Mouse (Mus musculus): Measurements from ENCODE around the gene Dlgap1. TPM values are rescaled to one million over a fixed set of nuclear protein-coding genes. Genes with fewer than 3 reads are reported as not detected.
A peak's percentile ranks its signal among the peaks of the same experiment; 100 is the strongest.

The Dlgap1 gene
- polyA plus RNA-seq, 1 experiment: 310 TPM

- TF ChIP-seq POLR2A (IDR thresholded peaks at IDR 0.05; ENCODE audit: extremely low read depth, insufficient read depth, low read length) (no peak), CTCF (IDR thresholded peaks at IDR 0.05; ENCODE audit: extremely low read depth, insufficient read depth, low read length) (no peak)
- peak overlapping the region; percentile 71; the same call in 1 of the 2 replicates for H3K27ac ChIP-seq (ENCODE audit: insufficient read depth, low read length)
- peaks cover 9% of the 10 kb centered on the region for H3K4me1 ChIP-seq (ENCODE audit: control insufficient read depth, insufficient read depth, low read length)
- no peak overlapping the region for H3K4me3 ChIP-seq (ENCODE audit: insufficient read depth, low read length)
Measured at GRCm38 (mm10) chr17:70462231-70462630, 493.4 kb downstream of the Dlgap1 start.

DNA sequence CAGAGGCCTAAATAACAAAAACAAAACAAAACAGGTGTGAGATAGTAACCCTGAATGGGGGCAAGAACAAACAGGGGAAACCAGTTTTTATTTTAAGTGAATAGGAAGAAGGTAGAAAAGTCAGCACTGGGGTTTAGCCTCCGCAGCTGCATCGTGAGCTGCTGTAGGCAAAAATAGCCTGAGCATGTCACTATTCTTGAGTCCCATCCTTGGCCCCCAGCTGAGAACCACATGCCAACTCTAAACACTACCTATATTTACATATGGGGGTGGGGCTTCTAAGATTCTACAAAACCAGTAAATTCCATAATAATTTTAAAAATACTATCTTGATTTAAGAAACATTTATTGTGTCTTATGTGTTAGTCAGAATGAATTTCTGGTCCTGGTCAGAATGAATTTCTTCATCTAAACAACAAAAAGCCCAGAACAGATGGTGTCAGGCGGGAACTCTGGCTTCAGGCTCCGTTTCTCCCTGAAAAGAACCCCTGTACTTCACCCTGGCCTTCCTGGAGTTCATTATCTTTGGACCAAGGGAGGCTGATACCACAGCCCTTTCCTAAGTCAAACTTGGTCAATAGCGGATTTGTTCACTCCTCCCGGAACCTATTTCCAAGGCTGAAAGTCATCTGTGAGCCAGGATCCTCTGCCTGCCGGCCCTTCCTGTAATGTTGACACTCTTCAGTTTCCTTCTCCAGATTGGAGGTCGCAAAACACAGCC lies 494.1 kb downstream of the Dlgap1 start:
- Histone ChIP-seq H3K27ac (ENCODE audit: insufficient read depth, low read length) (peak overlapping the region; percentile 15; the same call in 1 of the 2 replicates), H3K4me3 (ENCODE audit: insufficient read depth, low read length) (no peak overlapping the region), H3K4me1 (ENCODE audit: control insufficient read depth, insufficient read depth, low read length) (peaks cover 9% of the 10 kb centered on the region)
- TF ChIP-seq POLR2A (IDR thresholded peaks at IDR 0.05; ENCODE audit: extremely low read depth, insufficient read depth, low read length): no peak
- TF ChIP-seq CTCF (IDR thresholded peaks at IDR 0.05; ENCODE audit: extremely low read depth, insufficient read depth, low read length): no peak

DNA sequence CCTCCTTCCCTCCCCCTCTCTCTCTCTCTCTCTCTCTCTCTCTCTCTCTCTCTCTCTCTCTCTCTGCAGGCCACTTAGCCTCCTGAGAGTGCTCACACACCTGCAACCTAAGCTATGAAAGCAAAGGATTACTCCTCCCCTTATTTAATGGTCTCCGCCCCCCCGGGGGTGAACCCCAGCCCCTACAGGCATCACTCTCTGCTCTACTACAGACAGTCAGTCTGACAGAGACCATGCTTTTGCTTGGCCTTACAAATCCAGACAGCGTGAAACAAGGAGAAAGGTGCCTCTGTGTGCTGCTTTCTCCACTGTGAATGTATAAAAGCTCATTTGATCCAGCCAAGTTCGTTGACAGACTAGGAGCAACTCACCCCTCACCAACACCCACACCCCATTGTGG lies 497.5 kb downstream of the Dlgap1 start:
- Histone ChIP-seq H3K27ac (ENCODE audit: insufficient read depth, low read length) (no peak overlapping the region), H3K4me3 (ENCODE audit: insufficient read depth, low read length) (no peak overlapping the region), H3K4me1 (ENCODE audit: control insufficient read depth, insufficient read depth, low read length) (peaks cover 15% of the 10 kb centered on the region)
- TF ChIP-seq CTCF (IDR thresholded peaks at IDR 0.05; ENCODE audit: extremely low read depth, insufficient read depth, low read length) (no peak), POLR2A (IDR thresholded peaks at IDR 0.05; ENCODE audit: extremely low read depth, insufficient read depth, low read length) (no peak)

GRCm38 (mm10) chr17:70470970-70471371 lies 502.1 kb downstream of the Dlgap1 start:
- Histone ChIP-seq H3K4me1 (ENCODE audit: control insufficient read depth, insufficient read depth, low read length) (peaks cover 11% of the 10 kb centered on the region), H3K4me3 (ENCODE audit: insufficient read depth, low read length) (no peak overlapping the region), H3K27ac (ENCODE audit: insufficient read depth, low read length) (peak overlapping the region; percentile 86)
- no peak for TF ChIP-seq POLR2A (IDR thresholded peaks at IDR 0.05; ENCODE audit: extremely low read depth, insufficient read depth, low read length)

DNA sequence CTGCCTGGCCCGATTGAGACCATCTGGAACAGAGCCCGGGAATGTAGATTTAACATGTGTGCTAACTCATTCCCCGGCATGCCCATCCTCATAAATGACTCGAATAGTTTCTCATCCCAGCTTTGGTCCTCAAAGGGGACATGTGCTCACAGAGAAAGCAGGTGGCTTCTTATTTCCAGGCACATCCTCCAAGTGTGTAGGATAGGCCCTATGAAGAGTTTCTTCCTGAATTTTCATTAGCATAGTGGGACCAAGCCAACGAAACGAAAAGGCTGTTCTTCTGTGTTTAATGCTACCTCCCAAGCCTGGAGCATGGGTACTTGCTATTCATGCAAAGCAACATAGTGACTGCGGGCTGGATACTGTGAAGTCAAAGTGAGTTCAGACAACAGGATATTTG lies 503.3 kb downstream of the Dlgap1 start:
- TF ChIP-seq CTCF (IDR thresholded peaks at IDR 0.05; ENCODE audit: extremely low read depth, insufficient read depth, low read length): no peak
- TF ChIP-seq POLR2A (IDR thresholded peaks at IDR 0.05; ENCODE audit: extremely low read depth, insufficient read depth, low read length): no peak
- H3K4me1 ChIP-seq (ENCODE audit: control insufficient read depth, insufficient read depth, low read length): peaks cover 9% of the 10 kb centered on the region
- H3K4me3 ChIP-seq (ENCODE audit: insufficient read depth, low read length): no peak overlapping the region
- no peak overlapping the region for H3K27ac ChIP-seq (ENCODE audit: insufficient read depth, low read length)

DNA sequence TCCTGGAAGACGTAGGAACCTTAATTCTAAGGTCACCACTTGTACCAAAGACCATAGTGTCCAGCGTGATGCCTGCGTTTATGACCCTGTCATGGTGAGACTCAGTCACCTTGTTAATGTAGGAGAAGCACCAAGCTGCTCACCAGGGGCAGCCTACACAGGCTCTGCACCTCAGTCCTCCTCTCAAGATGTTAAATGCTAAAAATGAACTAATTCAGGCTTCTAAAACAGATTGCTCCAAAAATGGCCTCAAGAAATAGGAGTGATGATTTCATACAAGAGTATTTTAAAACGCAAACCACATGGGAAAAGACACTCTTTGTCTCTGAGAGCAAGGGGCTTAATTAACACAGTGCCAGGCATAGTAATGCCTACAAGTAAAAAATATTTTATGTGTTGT lies 505.0 kb downstream of the Dlgap1 start:
- TF ChIP-seq CTCF (IDR thresholded peaks at IDR 0.05; ENCODE audit: extremely low read depth, insufficient read depth, low read length) (no peak), POLR2A (IDR thresholded peaks at IDR 0.05; ENCODE audit: extremely low read depth, insufficient read depth, low read length) (no peak)

DNA sequence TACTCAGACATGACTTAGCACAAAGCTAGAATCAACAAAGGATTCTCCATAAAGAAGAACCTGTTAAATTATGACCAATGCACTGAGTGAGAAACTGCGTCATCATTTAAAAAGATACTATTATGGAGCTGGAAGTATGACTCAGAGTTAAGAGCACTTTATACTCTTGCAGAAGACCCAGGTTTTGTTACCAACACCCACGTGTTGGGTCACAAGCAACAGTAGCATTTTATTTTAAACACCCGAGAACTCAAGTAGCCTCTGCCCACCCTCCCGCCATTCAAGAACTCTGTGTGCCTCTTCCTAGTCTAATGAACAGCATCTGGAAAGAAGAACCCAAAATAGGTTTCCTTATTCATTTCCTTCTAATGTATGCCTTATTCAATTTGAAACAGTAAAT lies 514.8 kb downstream of the Dlgap1 start:
- no peak overlapping the region for H3K27ac ChIP-seq (ENCODE audit: insufficient read depth, low read length)
- TF ChIP-seq POLR2A (IDR thresholded peaks at IDR 0.05; ENCODE audit: extremely low read depth, insufficient read depth, low read length) (no peak), CTCF (IDR thresholded peaks at IDR 0.05; ENCODE audit: extremely low read depth, insufficient read depth, low read length) (no peak)
- H3K4me3 ChIP-seq (ENCODE audit: insufficient read depth, low read length): no peak overlapping the region
- peaks cover 7% of the 10 kb centered on the region for H3K4me1 ChIP-seq (ENCODE audit: control insufficient read depth, insufficient read depth, low read length)

More for the DNA sequence above, 505.0 kb downstream of the Dlgap1 start:
- no peak overlapping the region for H3K4me3 ChIP-seq (ENCODE audit: insufficient read depth, low read length)
- H3K4me1 ChIP-seq (ENCODE audit: control insufficient read depth, insufficient read depth, low read length): peaks cover 6% of the 10 kb centered on the region
- H3K27ac ChIP-seq (ENCODE audit: insufficient read depth, low read length): peak overlapping the region; percentile 75

- peaks cover 13% of the 10 kb centered on the region for H3K4me1 ChIP-seq (ENCODE audit: control insufficient read depth, insufficient read depth, low read length)
- H3K27ac ChIP-seq (ENCODE audit: insufficient read depth, low read length): peak overlapping the region; percentile 12; the same call in 1 of the 2 replicates
- TF ChIP-seq POLR2A (IDR thresholded peaks at IDR 0.05; ENCODE audit: extremely low read depth, insufficient read depth, low read length): no peak
- TF ChIP-seq CTCF (IDR thresholded peaks at IDR 0.05; ENCODE audit: extremely low read depth, insufficient read depth, low read length): no peak
- H3K4me3 ChIP-seq (ENCODE audit: insufficient read depth, low read length): no peak overlapping the region
Measured at GRCm38 (mm10) chr17:70485668-70486067, 516.8 kb downstream of the Dlgap1 start.

- Histone ChIP-seq H3K4me3 (ENCODE audit: insufficient read depth, low read length) (no peak overlapping the region), H3K4me1 (ENCODE audit: control insufficient read depth, insufficient read depth, low read length) (peaks cover 16% of the 10 kb centered on the region), H3K27ac (ENCODE audit: insufficient read depth, low read length) (no peak overlapping the region)
- TF ChIP-seq CTCF (IDR thresholded peaks at IDR 0.05; ENCODE audit: extremely low read depth, insufficient read depth, low read length) (no peak), POLR2A (IDR thresholded peaks at IDR 0.05; ENCODE audit: extremely low read depth, insufficient read depth, low read length) (no peak)
Measured at GRCm38 (mm10) chr17:70486259-70486658, 517.4 kb downstream of the Dlgap1 start.

DNA sequence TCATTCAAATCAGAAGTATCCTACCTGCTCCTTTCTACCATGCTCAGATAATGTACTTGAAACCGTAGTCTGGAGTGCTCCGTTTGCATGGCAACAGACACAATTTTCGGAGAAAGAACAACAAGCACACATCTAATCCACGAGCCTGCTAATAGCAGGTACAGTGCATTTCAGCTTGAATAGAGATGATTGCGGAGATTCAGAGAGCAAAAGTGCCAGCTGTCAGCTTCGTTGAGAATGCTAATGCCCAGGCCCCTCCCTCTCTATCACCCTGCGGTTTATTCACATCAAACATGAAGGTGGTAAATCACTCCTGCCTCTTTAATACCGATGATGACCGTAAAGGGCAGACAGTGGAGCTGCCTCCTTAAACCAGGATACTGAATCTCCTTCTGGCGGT lies 518.0 kb downstream of the Dlgap1 start:
- Histone ChIP-seq H3K4me1 (ENCODE audit: control insufficient read depth, insufficient read depth, low read length) (peaks cover 18% of the 10 kb centered on the region), H3K4me3 (ENCODE audit: insufficient read depth, low read length) (no peak overlapping the region), H3K27ac (ENCODE audit: insufficient read depth, low read length) (no peak overlapping the region)
- TF ChIP-seq CTCF (IDR thresholded peaks at IDR 0.05; ENCODE audit: extremely low read depth, insufficient read depth, low read length) (no peak), POLR2A (IDR thresholded peaks at IDR 0.05; ENCODE audit: extremely low read depth, insufficient read depth, low read length) (no peak)
